Mouse (Mus musculus) CH12.LX (cell line): ENCODE results near the gene Dpp6. TPM values are rescaled to one million over a fixed set of nuclear protein-coding genes. Genes with fewer than 3 reads are reported as not detected.

ENCODE experiments used
- DNase-seq: peaks from one replicate; pipeline ENCODE4 v3.0.0-alpha.2; 2013; ENCODE audit errors: extremely low read depth
- H3K27ac ChIP-seq: 2 replicates; pipeline ENCODE4 v1.5.1; 2012; ENCODE audit warnings: low read depth, mild to moderate bottlenecking, control low read depth, moderate library complexity; ENCODE audit not compliant: insufficient read depth
- H3K27me3 ChIP-seq: replicated peaks from 2 replicates; pipeline ENCODE3; 2012; ENCODE audit warnings: inconsistent platforms
- H3K36me3 ChIP-seq, 2 experiments: replicated peaks in 1 of 2; 2 replicates each; pipeline versions ENCODE3 to v1.6.1; 2012; ENCODE audit warnings: inconsistent platforms in 1 of 2, low read length in 1 of 2, mild to moderate bottlenecking in 1 of 2, mixed read lengths in 1 of 2, moderate library complexity in 1 of 2; ENCODE audit not compliant: control insufficient read depth in 1 of 2, insufficient read depth in 1 of 2
- H3K4me1 ChIP-seq, 2 experiments: 2 replicates each; pipeline ENCODE4 v1.6.1; 2012; ENCODE audit warnings: inconsistent platforms in 1 of 2, moderate library complexity in 1 of 2; ENCODE audit not compliant: insufficient read depth in 2 of 2, control insufficient read depth in 1 of 2
- H3K4me2 ChIP-seq: 2 replicates; pipeline ENCODE4 v1.6.1; 2012; ENCODE audit warnings: low read depth, mild to moderate bottlenecking, control low read depth; ENCODE audit not compliant: poor library complexity, insufficient read depth, severe bottlenecking
- H3K4me3 ChIP-seq, 3 experiments: fragments of 150-350 bp in 1 of 3; sonication (generic) in 1 of 3; replicated peaks in 1 of 3; 2 replicates each; pipeline versions ENCODE3 to v1.5.1; 2011 to 2012; ENCODE audit warnings: low read depth in 2 of 3, low read length in 2 of 3, mild to moderate bottlenecking in 2 of 3, moderate library complexity in 2 of 3, control low read depth in 1 of 3, improper control_type of control experiment in 1 of 3, inconsistent platforms in 1 of 3, mixed read lengths in 1 of 3; ENCODE audit not compliant: poor library complexity in 1 of 3
- H3K79me2 ChIP-seq: replicated peaks from 2 replicates; pipeline ENCODE4 v1.6.1; 2012; ENCODE audit warnings: mild to moderate bottlenecking, moderate library complexity; ENCODE audit not compliant: control insufficient read depth, poor library complexity, insufficient read depth, severe bottlenecking; ENCODE audit errors: extremely low read depth
- H3K9ac ChIP-seq: 2 replicates; pipeline ENCODE4 v1.6.1; 2012; ENCODE audit warnings: low read depth, mild to moderate bottlenecking, control low read depth, moderate library complexity; ENCODE audit not compliant: insufficient read depth
- H3K9me3 ChIP-seq: replicated peaks from 2 replicates; pipeline ENCODE3; 2012; ENCODE audit warnings: low read length, inconsistent platforms, mixed read lengths
- BHLHE40 ChIP-seq: IDR thresholded peaks from 2 replicates; pipeline ENCODE4 v1.6.1; 2011; ENCODE audit warnings: mild to moderate bottlenecking, low read depth, low read length, improper control_type of control experiment
- CHD1 ChIP-seq: IDR thresholded peaks from 2 replicates; pipeline ENCODE4 v1.6.1; 2012; ENCODE audit warnings: low read depth, low read length, improper control_type of control experiment, inconsistent platforms
- CHD2 ChIP-seq: IDR thresholded peaks from 2 replicates; pipeline ENCODE4 v1.6.1; 2011; ENCODE audit warnings: low read length, improper control_type of control experiment
- EP300 ChIP-seq: IDR thresholded peaks from 2 replicates; pipeline ENCODE4 v1.6.1; 2011; ENCODE audit warnings: low read length, improper control_type of control experiment
- ETS1 ChIP-seq: conservative IDR thresholded peaks from 2 replicates; pipeline ENCODE4 v1.6.1; 2012; ENCODE audit warnings: low read depth, mild to moderate bottlenecking, inconsistent platforms, low read length, improper control_type of control experiment, moderate library complexity
- HCFC1 ChIP-seq: IDR thresholded peaks from 2 replicates; pipeline ENCODE4 v1.6.1; 2012; ENCODE audit warnings: low read depth, mild to moderate bottlenecking, inconsistent platforms, low read length, improper control_type of control experiment
- JUN ChIP-seq: IDR thresholded peaks from 2 replicates; pipeline ENCODE4 v1.6.1; 2011; ENCODE audit warnings: low read depth, mild to moderate bottlenecking, low read length, improper control_type of control experiment, moderate library complexity; ENCODE audit not compliant: insufficient read depth
- KAT2A ChIP-seq: IDR thresholded peaks from 2 replicates; pipeline ENCODE4 v1.6.1; 2012; ENCODE audit warnings: low read length, improper control_type of control experiment, inconsistent platforms; ENCODE audit not compliant: insufficient replicate concordance
- MAFK ChIP-seq: IDR thresholded peaks from 2 replicates; pipeline ENCODE4 v1.6.1; 2011; ENCODE audit warnings: low read length, improper control_type of control experiment; ENCODE audit not compliant: insufficient replicate concordance
- MAX ChIP-seq: IDR thresholded peaks from 2 replicates; pipeline ENCODE4 v1.6.1; 2011; ENCODE audit warnings: low read length, improper control_type of control experiment
- MAZ ChIP-seq: IDR thresholded peaks from 2 replicates; pipeline ENCODE4 v1.6.1; 2012; ENCODE audit warnings: low read depth, mild to moderate bottlenecking, inconsistent platforms, low read length, improper control_type of control experiment, moderate library complexity
- MEF2A ChIP-seq: IDR thresholded peaks from 2 replicates; pipeline ENCODE4 v1.6.1; 2014; ENCODE audit warnings: low read depth, mild to moderate bottlenecking, inconsistent platforms, low read length, improper control_type of control experiment, borderline replicate concordance
- MYC ChIP-seq: IDR thresholded peaks from 2 replicates; pipeline ENCODE4 v1.6.1; 2011; ENCODE audit warnings: low read depth, mild to moderate bottlenecking, improper control_type of control experiment, low read length
- NELFE ChIP-seq: IDR thresholded peaks from 2 replicates; pipeline ENCODE4 v1.6.1; 2011; ENCODE audit warnings: low read depth, low read length, improper control_type of control experiment
- NRF1 ChIP-seq: IDR thresholded peaks from 2 replicates; pipeline ENCODE4 v1.6.1; 2014; ENCODE audit warnings: low read depth, mild to moderate bottlenecking, inconsistent platforms, low read length, improper control_type of control experiment, moderate library complexity
- POLR2A ChIP-seq: IDR thresholded peaks from 2 replicates; pipeline ENCODE4 v1.6.1; 2011; ENCODE audit warnings: low read depth, mild to moderate bottlenecking, improper control_type of control experiment, low read length
- RAD21 ChIP-seq: IDR thresholded peaks from 2 replicates; pipeline ENCODE4 v1.6.1; 2011; ENCODE audit warnings: low read depth, mild to moderate bottlenecking, low read length, improper control_type of control experiment, moderate library complexity
- SMC3 ChIP-seq: IDR thresholded peaks from 2 replicates; pipeline ENCODE4 v1.6.1; 2011; ENCODE audit warnings: low read depth, low read length, improper control_type of control experiment
- TBP ChIP-seq: conservative IDR thresholded peaks from 2 replicates; pipeline ENCODE4 v1.6.1; 2011; ENCODE audit warnings: low read depth, low read length, improper control_type of control experiment
- TCF12 ChIP-seq: IDR thresholded peaks from 2 replicates; pipeline ENCODE4 v1.6.1; 2014; ENCODE audit warnings: low read depth, mild to moderate bottlenecking, inconsistent platforms, low read length, improper control_type of control experiment
- ZC3H11A ChIP-seq: IDR thresholded peaks from 2 replicates; pipeline ENCODE4 v1.6.1; 2012; ENCODE audit warnings: low read depth, mild to moderate bottlenecking, inconsistent platforms, low read length, improper control_type of control experiment
- ZMIZ1 ChIP-seq: IDR thresholded peaks from 2 replicates; pipeline ENCODE4 v1.6.1; 2012; ENCODE audit warnings: low read depth, mild to moderate bottlenecking, inconsistent platforms, low read length, improper control_type of control experiment
- ZNF384 ChIP-seq: IDR thresholded peaks from 2 replicates; pipeline ENCODE4 v1.6.1; 2012; ENCODE audit warnings: low read depth, low read length, improper control_type of control experiment, inconsistent platforms
- dilution Hi-C: fragments of 300-500 bp; cut with MboI; formaldehyde crosslinking; loops from 2 replicates; pipeline ENCODE4 v1.14.3; 2020; ENCODE audit warnings: low sequenced_read_pairs; ENCODE audit not compliant: extremely low pct_unique_long_range_greater_than_20kb, extremely low pct_ligation_motif_present
- in situ Hi-C: fragments of 300-500 bp; cut with MboI; formaldehyde crosslinking; loops from 3 replicates; pipeline ENCODE4 v1.14.3; 2019; ENCODE audit warnings: low sequenced_read_pairs, low pct_ligation_motif_present, low pct_unique_long_range_greater_than_20kb, mixed read lengths
- polyA plus RNA-seq: library from polyadenylated mRNA; unstranded; fragments of >175 nt; gene quantifications from 2 replicates; pipeline ENCODE4 v1.2.1, GENCODE M21; 2012; ENCODE audit warnings: low read depth; ENCODE audit not compliant: insufficient read length
- total RNA-seq, 2 experiments: library from RNA; depleted of rRNA; stranded (reverse); fragments of 300-350 nt in 1 of 2; fragments of >200 nt in 1 of 2; gene quantifications; 2 replicates each; pipeline ENCODE4 v1.2.3; 2012 to 2014

Dpp6 gene
- total and polyA plus RNA-seq, 3 experiments, result not detected

DNA sequence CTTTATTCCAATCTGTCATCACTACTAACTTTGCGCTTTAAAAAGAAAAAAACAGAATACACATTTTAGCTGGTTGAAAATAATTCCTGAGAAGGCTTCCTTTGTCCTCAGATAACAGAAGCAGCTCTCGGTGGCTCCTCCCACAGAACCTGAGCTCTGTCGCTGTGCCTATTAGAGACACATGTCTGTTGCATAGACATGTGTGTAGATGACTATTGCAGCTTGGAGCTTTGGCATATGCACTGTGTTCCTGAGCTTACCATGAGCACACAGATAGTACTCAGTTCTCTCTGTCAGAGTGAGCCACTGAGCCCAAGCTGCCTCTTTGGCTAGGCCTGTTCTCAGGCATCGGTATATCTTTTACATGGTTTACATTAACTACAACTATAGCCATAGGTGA, 732.3 kb downstream of the Dpp6 start:
- dilution Hi-C loops (no loop called here), in situ Hi-C loops (no loop called here)

DNA sequence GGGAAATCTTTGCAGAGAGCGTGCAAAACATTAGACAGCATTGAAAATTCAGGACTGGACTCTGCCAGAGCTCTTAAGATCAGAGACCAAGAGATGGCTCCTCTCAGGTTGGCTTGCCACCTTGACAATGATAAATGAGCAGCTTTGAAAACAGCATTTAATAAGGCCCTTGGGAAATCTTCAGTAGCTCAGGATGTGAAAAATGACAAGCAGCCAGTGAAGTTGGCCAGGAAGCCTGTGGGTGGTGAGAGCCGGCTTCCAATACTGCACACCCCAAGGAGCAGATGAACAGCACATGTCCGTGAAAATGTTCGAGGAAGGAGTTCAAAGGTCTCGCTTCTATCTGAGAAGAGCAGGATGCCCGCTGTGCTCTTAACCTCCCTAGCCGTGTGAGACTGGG, 748.7 kb downstream of the Dpp6 start:
- no peaks in the 10 kb centered on the region for H3K27me3 ChIP-seq
- DNase-seq, result no peak
- in situ Hi-C loops (no loop called here), dilution Hi-C loops (no loop called here)
- H3K9ac ChIP-seq, result no peak overlapping the region
- no peak overlapping the region for H3K4me3 ChIP-seq
- H3K27ac ChIP-seq, result no peak overlapping the region
- no peaks in the 10 kb centered on the region for H3K79me2 ChIP-seq
- no peak overlapping the region for H3K4me2 ChIP-seq
- H3K4me1 ChIP-seq, result peaks cover 0 to 8% of the 10 kb centered on the region in 2 experiments; a peak in 1 of 4 replicates
- TF ChIP-seq NELFE, result no peak
- no peak for TF ChIP-seq MAZ
- TF ChIP-seq ZMIZ1, result no peak
- TF ChIP-seq TBP, result no peak
- TF ChIP-seq KAT2A, result no peak
- no peak for TF ChIP-seq SMC3
- no peak for TF ChIP-seq JUN
- TF ChIP-seq HCFC1, result no peak
- TF ChIP-seq TCF12, result no peak
- TF ChIP-seq RAD21, result no peak
- no peak for TF ChIP-seq POLR2A
- TF ChIP-seq MYC, result no peak
- no peak for TF ChIP-seq MAX
- TF ChIP-seq MAFK, result no peak
- no peak for TF ChIP-seq NRF1
- no peak for TF ChIP-seq BHLHE40
- no peaks in the 10 kb centered on the region for H3K36me3 ChIP-seq
- no peaks in the 10 kb centered on the region for H3K9me3 ChIP-seq

More for the DNA sequence above, 732.3 kb downstream of the Dpp6 start:
- Histone ChIP-seq H3K9me3 (no peaks in the 10 kb centered on the region), H3K27me3 (peaks cover 13% of the 10 kb centered on the region), H3K4me2 (no peak overlapping the region), H3K36me3 (no peaks in the 10 kb centered on the region), H3K27ac (no peak overlapping the region), H3K4me1 (no peaks in the 10 kb centered on the region), H3K4me3 (no peak overlapping the region), H3K79me2 (no peaks in the 10 kb centered on the region), H3K9ac (no peak overlapping the region)
- TF ChIP-seq EP300 (no peak), MEF2A (no peak), CHD2 (no peak), NRF1 (no peak), JUN (no peak), ZNF384 (no peak), ZMIZ1 (no peak), ETS1 (no peak), ZC3H11A (no peak), MAFK (no peak), KAT2A (no peak), CHD1 (no peak)
- DNase-seq, result no peak
